Mouse (Mus musculus) ES-E14 (cell line): ENCODE results near the gene Ppp1ca. TPM values are rescaled to one million over a fixed set of nuclear protein-coding genes. Genes with fewer than 3 reads are reported as not detected.

Experiments
- DNase-seq: peaks from one replicate; pipeline ENCODE4 v3.0.0-alpha.2; 2013; ENCODE audit warnings: low read depth, low spot score
- H3K27ac ChIP-seq: 2 replicates; pipeline ENCODE4 v1.5.1; 2012; ENCODE audit warnings: low read depth, mild to moderate bottlenecking, low read length, moderate library complexity, mixed read lengths; ENCODE audit not compliant: poor library complexity, insufficient read depth, severe bottlenecking
- H3K36me3 ChIP-seq: 2 replicates; pipeline ENCODE4 v1.6.1; 2012; ENCODE audit warnings: mild to moderate bottlenecking, low read length, moderate library complexity, mixed read lengths; ENCODE audit not compliant: control insufficient read depth, poor library complexity, insufficient read depth, severe bottlenecking
- H3K4me1 ChIP-seq, 2 experiments: fragments of 150-350 bp in 1 of 2; sonication (generic) in 1 of 2; 2 replicates each; pipeline ENCODE4 v1.6.1; 2012; ENCODE audit warnings: low read length in 2 of 2, mild to moderate bottlenecking in 1 of 2, mixed read lengths in 1 of 2; ENCODE audit not compliant: control insufficient read depth in 2 of 2, insufficient read depth in 2 of 2, poor library complexity in 1 of 2
- H3K4me3 ChIP-seq, 2 experiments: fragments of 150-350 bp in 1 of 2; sonication (generic) in 1 of 2; 2 replicates each; pipeline ENCODE4 v1.5.1; 2012; ENCODE audit warnings: low read length in 2 of 2, low read depth in 1 of 2, mild to moderate bottlenecking in 1 of 2, mixed read lengths in 1 of 2; ENCODE audit not compliant: insufficient read depth in 1 of 2, poor library complexity in 1 of 2, severe bottlenecking in 1 of 2
- H3K9ac ChIP-seq: 2 replicates; pipeline ENCODE4 v1.6.1; 2012; ENCODE audit warnings: low read depth, mild to moderate bottlenecking, low read length, mixed read lengths; ENCODE audit not compliant: poor library complexity, insufficient read depth, severe bottlenecking
- H3K9me3 ChIP-seq: fragments of 150-350 bp; sonication (generic); 2 replicates; pipeline ENCODE4 v1.6.1; 2012; ENCODE audit warnings: low read depth, mild to moderate bottlenecking, low read length; ENCODE audit not compliant: control insufficient read depth, insufficient read depth
- CHD2 ChIP-seq: IDR thresholded peaks from 2 replicates; pipeline ENCODE4 v1.6.1; 2014; ENCODE audit warnings: mild to moderate bottlenecking, low read depth, low read length, inconsistent platforms
- HCFC1 ChIP-seq: IDR thresholded peaks from 2 replicates; pipeline ENCODE4 v1.6.1; 2012; ENCODE audit warnings: low read length, inconsistent platforms, borderline replicate concordance; ENCODE audit not compliant: insufficient read depth
- MAFK ChIP-seq: IDR thresholded peaks from 2 replicates; pipeline ENCODE4 v1.6.1; 2014; ENCODE audit warnings: mild to moderate bottlenecking, low read depth, low read length, inconsistent platforms; ENCODE audit not compliant: insufficient read depth
- ZC3H11A ChIP-seq: IDR thresholded peaks from 2 replicates; pipeline ENCODE4 v1.6.1; 2012; ENCODE audit warnings: low read depth, mild to moderate bottlenecking, inconsistent platforms, low read length, borderline replicate concordance
- ZNF384 ChIP-seq: IDR thresholded peaks from 2 replicates; pipeline ENCODE4 v1.6.1; 2012; ENCODE audit warnings: low read depth, low read length, inconsistent platforms
- in situ Hi-C, 2 experiments: fragments of 600-800 bp; cut with MboI; formaldehyde crosslinking; loops; one replicate each; pipeline ENCODE4 v1.15.1; 2025; ENCODE audit warnings: low sequenced_read_pairs in 2 of 2, inconsistent platforms in 1 of 2; ENCODE audit not compliant: unreplicated experiment in 2 of 2
- total RNA-seq: library from RNA; depleted of rRNA; stranded (reverse); fragments of 300-350 nt; gene quantifications from 2 replicates; pipeline ENCODE4 v1.2.3, GENCODE M21; 2012

The Ppp1ca gene
- total RNA-seq, 1 experiment, result 426 TPM

DNA sequence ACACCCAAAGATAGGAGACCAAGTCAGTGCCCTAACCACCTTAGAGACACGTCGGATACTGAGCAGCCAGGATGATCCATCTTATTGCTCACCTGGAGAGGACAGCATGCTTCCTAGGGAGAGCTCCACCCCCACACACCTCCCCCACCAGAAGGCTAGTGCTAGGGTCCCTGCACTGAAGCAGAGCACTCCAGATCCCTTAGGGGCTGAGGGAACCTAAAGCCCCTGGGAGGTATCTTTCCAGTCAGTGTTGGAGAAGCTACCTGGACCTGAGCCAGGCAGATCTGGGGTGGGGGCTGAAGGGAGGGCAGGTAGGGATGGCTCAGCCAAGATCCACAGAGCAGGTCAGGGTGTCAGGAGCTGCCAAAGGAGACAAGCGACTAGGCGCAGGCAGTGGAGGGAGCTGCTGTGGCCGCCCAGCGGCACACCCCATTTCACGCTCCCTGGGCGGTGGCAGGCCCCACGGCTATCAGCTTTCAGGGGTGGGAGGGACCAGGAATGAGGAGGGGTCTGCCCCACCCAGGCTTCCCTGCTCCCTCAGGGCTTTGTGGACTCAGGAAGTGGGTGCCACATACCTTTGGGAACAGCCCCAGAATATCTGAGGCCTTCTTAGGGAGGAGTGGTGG is 37.7 kb downstream of the Ppp1ca start:
- Histone ChIP-seq H3K9ac (no peak overlapping the region), H3K27ac (no peak overlapping the region), H3K4me3 (no peak overlapping the region), H3K9me3 (no peaks in the 10 kb centered on the region), H3K36me3 (no peaks in the 10 kb centered on the region), H3K4me1 (peaks cover 2 to 9% of the 10 kb centered on the region in 2 experiments; a peak in 1 of 4 replicates)
- in situ Hi-C loops, result no loop called here
- no peak for DNase-seq
- TF ChIP-seq CHD2 (no peak), MAFK (no peak), ZC3H11A (no peak), ZNF384 (no peak), HCFC1 (no peak)

DNA sequence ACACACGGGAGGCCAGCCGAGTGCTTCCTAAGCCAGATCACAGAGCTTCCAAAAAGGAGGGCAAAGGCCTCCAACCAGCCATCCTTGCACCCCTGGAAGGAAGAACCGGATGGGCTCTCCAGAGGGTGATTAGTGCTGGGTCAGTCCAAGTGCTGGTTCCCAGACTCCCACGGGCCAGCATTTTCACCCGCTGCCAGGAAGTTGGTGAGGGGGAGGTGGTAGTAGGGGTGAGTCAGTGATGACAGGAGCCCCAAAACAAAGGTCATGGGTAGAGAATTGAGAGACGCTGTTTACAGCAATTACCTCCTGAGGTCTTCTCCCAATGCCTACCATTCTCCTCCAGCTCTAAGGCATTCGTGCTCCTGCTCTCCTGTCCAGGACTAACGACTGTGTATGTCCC is 38.5 kb downstream of the Ppp1ca start:
- Histone ChIP-seq H3K9me3 (no peaks in the 10 kb centered on the region), H3K4me1 (peaks cover 2 to 9% of the 10 kb centered on the region in 2 experiments; a peak in 1 of 4 replicates), H3K9ac (no peak overlapping the region), H3K36me3 (no peaks in the 10 kb centered on the region), H3K27ac (no peak overlapping the region), H3K4me3 (no peak overlapping the region)
- TF ChIP-seq ZC3H11A (no peak), HCFC1 (no peak), MAFK (no peak), CHD2 (no peak), ZNF384 (no peak)
- in situ Hi-C loops, result no loop called here
- no peak for DNase-seq

DNA sequence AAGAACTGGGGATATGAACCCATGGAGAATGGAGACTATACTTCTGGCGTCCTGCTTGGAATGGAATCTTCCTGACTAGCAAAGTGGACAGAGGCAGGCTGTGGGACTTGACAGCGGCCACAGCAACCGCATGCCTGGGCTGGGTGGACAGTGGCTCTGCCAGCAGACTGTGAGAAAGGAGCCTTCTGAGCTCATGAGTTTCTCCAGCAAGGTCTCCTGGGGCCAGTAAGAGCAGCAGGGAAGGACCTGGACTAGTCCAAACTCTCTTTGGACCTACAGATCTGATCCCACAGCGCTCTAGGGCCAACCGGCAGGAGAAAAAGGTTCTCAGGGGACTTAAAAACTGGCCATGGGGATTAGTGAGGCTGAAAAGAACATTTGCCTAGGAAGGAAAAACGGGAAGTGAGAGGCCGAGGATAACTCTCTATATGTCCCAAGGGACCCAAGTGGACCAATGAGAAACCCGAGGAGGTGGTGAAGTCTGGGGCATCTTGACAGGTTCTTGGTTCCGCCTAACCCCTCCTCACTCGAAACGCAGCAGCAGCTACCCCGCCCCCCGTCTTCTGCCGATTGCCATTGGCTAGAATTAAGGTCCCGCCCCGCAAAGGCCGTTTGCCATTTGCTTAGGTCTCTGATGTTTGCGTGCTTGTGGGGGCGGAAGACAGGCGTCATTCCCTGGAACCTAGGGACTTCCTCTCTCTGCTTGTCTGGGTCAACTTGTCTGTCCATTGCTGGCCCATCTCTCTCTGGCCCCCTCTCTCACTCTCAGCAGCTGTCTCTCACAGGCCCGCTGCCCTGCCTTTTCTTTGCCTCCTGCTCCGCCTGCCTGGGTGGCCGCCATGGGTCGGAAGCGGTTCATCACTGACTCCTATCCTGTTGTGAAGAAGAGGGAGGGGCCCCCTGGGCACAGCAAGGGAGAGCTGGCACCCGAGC is 39.7 kb downstream of the Ppp1ca start, which contains the start of gene Pold4:
Pold4 (plus strand) TSS at position 647 of the 933 bp plus-strand sequence.
- in situ Hi-C loops, result no loop called here
- Histone ChIP-seq H3K4me1 (peaks cover 2 to 9% of the 10 kb centered on the region in 2 experiments; a peak in 1 of 4 replicates), H3K27ac (0 out of 2 replicates have a peak within 1 kb of the TSS, but pooled peaks have one; percentile 6), H3K9me3 (no peaks in the 10 kb centered on the region), H3K4me3 (peak within 1 kb of the TSS; percentile 63 to 89), H3K36me3 (no peaks in the 10 kb centered on the region), H3K9ac (peak within 1 kb of the TSS; percentile 23; the same call in 1 of the 2 replicates)
- no peak for TF ChIP-seq ZNF384
- 0 out of 2 replicates have a peak, but pooled peaks have one; percentile 40 for TF ChIP-seq CHD2
- TF ChIP-seq MAFK, result no peak
- peak; percentile 79 for DNase-seq

DNA sequence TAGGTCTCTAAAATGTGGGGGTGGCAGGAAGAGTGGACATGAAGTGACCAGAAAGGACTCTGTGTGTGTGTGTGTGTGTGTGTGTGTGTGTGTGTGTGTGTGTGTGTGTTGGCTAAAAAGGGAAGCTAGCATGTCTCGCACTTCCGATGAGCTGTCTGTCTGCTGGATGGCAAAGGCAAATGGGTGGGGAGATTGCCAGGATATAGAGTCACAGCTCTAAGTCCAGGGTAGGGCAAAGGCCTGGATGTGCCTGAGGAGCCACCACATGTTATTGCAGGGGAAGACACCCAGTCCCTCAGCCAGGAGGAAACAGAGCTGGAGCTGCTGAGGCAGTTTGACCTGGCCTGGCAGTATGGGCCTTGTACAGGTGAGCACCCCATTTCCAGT is 40.3 kb downstream of the Ppp1ca start:
- no peak overlapping the region; the same call in 1 of the 2 replicates for H3K9ac ChIP-seq
- no peak for TF ChIP-seq MAFK
- TF ChIP-seq HCFC1, result no peak
- TF ChIP-seq CHD2, result no peak
- no peak for TF ChIP-seq ZNF384
- TF ChIP-seq ZC3H11A, result no peak
- no peak for DNase-seq
- H3K4me3 ChIP-seq, result peak overlapping the region; percentile 63 to 89; a peak in 3 of 4 replicates
- no peaks in the 10 kb centered on the region for H3K9me3 ChIP-seq
- in situ Hi-C loops, result no loop called here
- no peaks in the 10 kb centered on the region for H3K36me3 ChIP-seq
- H3K4me1 ChIP-seq, result peaks cover 2 to 9% of the 10 kb centered on the region in 2 experiments; a peak in 1 of 4 replicates
- 0 out of 2 replicates have a peak overlapping the region, but pooled peaks have one; percentile 6 for H3K27ac ChIP-seq
